Mouse (Mus musculus): ENCODE measurements around the gene Tax1bp3. TPM values are rescaled to one million over a fixed set of nuclear protein-coding genes. Genes with fewer than 3 reads are reported as not detected.

Gene Tax1bp3
- polyA plus RNA-seq (2021; fragmentation: Nextera tagmentation) = 11.8 and 15.9 TPM in 2 replicates
- long read RNA-seq, experiment 1, transcript Tax1bp3-201 (4 exons, 1,523 nt) = major isoform, 17 of 21 reads
- long read RNA-seq, experiment 1, partial matches to known transcripts = 2 of 21 reads
- long read RNA-seq, experiment 1, other reads (novel, unspliced or antisense) = 2 of 21 reads
- long read RNA-seq, experiment 2, transcript Tax1bp3-201 (4 exons, 1,523 nt) = major isoform, 19 of 23 reads
- long read RNA-seq, experiment 2, partial matches to known transcripts = 2 of 23 reads
- long read RNA-seq, experiment 2, other reads (novel, unspliced or antisense) = 2 of 23 reads

DNA sequence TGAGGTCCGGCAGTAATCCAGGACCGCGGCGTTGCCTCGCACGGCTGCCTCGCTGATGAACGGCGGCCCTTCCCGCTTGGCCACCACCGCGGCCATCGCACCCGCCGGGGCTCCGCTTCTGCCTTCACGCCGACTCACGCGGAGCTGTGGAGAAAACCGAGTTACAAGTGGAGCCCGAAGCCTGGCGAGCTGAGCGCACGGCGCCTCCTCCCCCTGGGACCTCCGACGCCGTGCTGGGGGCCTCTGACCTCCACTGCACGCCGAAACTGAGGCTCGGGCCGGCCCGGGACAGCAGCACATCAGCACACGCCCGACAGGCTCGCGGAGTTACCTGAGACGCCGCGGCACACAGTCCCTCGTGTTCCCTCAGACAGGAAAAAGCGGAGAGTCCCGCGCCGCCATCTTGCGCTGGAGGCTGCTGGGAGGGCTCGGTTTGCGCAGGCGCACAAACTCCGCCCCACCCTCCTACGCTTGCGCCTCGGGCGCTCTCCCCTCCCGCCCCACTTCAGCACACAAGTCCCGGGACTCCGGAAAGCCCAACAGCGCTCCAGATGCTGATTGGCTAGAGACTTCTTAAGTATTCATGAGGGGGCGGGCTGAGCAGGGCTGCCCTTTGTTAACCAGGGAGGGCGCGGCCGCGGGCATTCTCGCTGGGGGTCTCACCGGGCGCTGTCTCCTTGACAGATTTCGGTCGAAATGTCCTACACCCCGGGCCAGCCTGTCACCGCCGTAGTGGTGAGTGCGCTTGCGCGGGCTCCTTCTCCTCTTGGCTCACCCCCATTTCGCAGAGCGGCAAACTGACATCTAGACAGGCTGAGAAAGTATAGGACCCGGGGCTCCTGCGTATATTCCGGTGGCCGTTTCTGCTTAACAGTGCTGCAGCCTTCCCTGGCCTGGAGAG, at the start of gene Tax1bp3, which contains the start of gene Emc6:
TSS of gene Tax1bp3 (plus strand) at position 476 of the 901 bp plus-strand sequence.
TSS of gene Emc6 (minus strand) at position 430 of the 901 bp plus-strand sequence.

DNA sequence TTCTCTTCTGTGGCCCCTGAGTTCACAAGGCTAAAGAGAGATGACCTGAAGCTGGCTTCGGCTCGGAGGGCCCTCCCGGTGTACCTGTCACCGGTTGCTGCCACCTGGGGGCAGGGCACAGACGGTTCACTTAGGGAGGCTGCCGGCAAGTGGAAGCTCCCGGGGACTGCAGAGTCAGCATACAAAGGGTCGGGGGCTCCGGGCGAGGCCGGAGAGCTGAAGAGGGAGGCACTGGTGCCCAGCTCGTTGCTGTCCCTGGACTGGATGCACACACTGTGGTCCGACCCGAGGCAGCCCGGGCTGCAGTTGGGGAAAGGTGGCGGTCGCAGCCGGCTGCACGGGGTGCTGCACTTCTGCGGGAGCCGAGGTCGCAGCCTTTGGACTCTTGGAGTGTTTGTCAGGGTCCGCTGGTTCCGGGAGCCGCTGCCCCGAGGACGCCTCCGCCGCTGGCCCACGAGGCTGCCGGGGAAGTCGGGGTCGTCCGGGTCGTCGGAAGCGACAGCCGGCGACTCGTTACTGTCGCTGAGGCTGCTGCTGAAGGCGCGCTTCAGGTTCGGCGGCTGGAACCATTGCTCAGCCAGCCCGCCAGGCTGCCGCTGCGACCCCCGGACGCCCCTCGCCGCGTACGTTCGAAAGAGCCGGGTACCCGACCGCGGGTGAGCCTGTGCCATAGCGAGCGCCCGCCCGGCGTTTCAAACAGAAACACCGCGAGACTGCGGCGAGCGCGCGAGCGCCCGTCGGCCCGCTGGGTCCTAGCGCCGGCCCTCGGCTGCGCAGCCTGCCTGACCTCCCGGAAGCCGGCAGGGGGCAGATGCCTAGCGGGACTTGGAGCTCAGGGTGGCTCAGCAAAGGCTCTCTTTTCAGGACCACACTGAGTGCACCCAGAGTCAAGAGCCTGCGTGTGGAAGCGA, 39.0 kb upstream of the Tax1bp3 start, which contains the start of gene Haspin:
TSS of gene Haspin (minus strand) at position 704 of the 911 bp plus-strand sequence.

DNA sequence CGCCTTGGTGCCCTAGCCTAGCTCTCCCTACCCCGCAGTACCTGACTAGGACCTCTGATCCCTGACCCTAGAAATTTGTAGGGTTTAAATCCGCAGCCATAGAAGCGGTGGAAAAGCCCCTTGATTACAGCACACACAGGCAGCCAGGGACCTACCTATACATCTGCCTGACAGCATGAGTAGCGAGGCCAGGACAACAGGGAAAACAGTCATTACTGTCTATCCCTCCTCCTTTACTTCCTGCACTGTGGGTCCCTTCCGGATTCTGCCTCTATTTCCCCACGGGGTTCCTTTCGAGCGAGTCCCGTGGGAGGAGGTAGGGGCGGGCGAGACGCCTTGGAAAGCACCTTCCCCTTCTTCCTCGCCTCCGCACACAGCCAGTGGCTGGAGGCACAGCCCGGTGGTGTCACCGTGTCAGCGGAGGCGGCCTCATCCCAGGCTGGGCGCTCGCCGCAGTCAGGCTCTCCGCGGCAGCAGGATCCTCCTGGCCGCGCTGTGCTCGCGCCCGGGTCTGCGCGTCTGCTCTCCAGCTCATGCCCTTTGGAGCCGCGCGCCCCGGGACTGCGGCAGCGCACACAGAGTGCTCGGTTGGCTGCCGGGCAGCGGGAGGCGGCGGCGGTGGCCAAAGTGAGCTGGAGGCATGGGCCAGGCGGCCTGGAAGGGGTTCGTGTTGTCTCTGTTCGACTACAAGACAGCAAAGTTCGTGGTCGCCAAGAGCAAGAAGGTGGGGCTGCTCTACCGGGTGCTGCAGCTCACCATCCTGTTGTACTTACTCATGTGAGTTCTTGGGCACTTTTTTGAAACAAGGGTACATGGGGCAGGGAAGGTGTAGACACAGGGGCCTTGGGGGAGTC, 16.7 kb upstream of the Tax1bp3 start, which contains the start of gene P2rx5:
TSS of gene P2rx5 (plus strand) at position 465 of the 854 bp plus-strand sequence.

DNA sequence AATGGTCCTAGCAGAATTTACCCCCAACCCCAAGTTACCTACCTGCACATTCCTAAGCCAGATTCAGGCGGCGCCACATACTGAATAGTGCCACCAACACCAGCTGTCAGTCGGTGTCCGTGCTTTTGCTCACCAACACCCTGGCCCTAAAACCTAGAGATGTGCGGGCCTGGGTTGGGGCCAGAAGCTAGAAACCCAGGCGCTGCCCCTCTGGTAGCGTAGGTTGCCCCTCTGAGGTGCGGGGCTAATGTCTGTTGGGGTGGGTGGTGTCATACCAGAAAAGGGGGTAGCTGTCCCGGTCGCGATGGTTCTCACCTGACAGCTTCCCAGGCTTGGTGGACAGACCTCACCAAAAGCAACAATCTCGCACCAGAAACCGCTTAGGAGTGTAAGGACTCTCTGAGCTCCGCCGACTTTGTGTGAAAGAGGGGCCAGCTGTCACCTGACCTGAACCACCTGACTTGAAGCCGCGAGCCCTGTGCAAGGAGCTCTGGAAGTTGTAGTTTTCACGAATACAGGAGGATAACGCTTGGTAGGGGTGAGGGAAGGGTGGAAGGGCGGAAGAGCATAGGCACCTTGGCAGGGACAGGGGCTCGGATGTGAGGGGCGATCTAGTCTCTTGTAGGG, 21.8 kb downstream of the Tax1bp3 start, which contains the start of gene Ctns:
TSS of gene Ctns (minus strand) at position 440 of the 627 bp plus-strand sequence.

DNA sequence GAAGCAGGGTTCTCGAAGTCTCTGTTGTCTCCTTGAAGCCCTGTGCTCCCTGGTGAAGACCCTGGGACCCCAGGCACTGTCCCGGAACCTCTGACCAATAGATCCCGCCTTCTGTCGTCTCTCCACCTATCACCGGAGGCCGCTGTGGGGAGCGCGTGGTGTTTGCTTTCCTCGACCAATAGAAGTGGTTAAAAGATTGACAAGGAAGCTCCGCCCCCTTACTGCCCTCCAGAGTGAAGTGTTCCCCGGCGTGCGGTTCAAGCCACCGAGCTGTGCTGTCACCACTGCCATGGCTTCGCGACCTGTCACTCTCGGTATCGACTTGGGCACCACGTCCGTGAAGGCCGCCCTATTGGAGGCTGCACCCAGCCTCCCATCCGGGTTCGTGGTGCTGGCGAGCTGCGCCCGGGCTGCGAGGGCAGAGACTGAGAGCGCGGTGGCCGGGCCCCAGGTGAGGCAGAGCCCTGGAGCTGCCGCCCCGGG, 22.4 kb downstream of the Tax1bp3 start, which contains the start of gene Shpk:
TSS of gene Shpk (plus strand) at position 231 of the 483 bp plus-strand sequence.

Other genes starting within 250 kb of the Tax1bp3 start
- 1.9 and 2.2 TPM in 2 replicates for gene Atp2a3, start 215.9 kb upstream of the Tax1bp3 start, polyA plus RNA-seq (2021; fragmentation: Nextera tagmentation)
- gene P2rx1, start 178.0 kb upstream of the Tax1bp3 start, polyA plus RNA-seq (2021; fragmentation: Nextera tagmentation) = 0.21 and 0.43 TPM in 2 replicates
- gene Camkk1, start 158.1 kb upstream of the Tax1bp3 start, polyA plus RNA-seq (2021; fragmentation: Nextera tagmentation) = 87.2 and 98.0 TPM in 2 replicates
- gene Ncbp3, start 129.3 kb upstream of the Tax1bp3 start, polyA plus RNA-seq (2021; fragmentation: Nextera tagmentation) = 2.2 and 2.4 TPM in 2 replicates
- 0.08 and 0.18 TPM in 2 replicates for gene Itgae, start 86.5 kb upstream of the Tax1bp3 start, polyA plus RNA-seq (2021; fragmentation: Nextera tagmentation)
- 0.06 TPM in 2 replicates for gene Haspin, start 38.8 kb upstream of the Tax1bp3 start, polyA plus RNA-seq (2021; fragmentation: Nextera tagmentation)
- gene P2rx5, start 16.7 kb upstream of the Tax1bp3 start, polyA plus RNA-seq (2021; fragmentation: Nextera tagmentation) = 0.84 and 1.1 TPM in 2 replicates
- 79.0 and 81.6 TPM in 2 replicates for gene Emc6, start within 50 bp of the Tax1bp3 start, polyA plus RNA-seq (2021; fragmentation: Nextera tagmentation)
- 4.2 and 4.3 TPM in 2 replicates for gene Ctns, start 22.0 kb downstream of the Tax1bp3 start, polyA plus RNA-seq (2021; fragmentation: Nextera tagmentation)
- gene Shpk, start 22.4 kb downstream of the Tax1bp3 start, polyA plus RNA-seq (2021; fragmentation: Nextera tagmentation) = 1.3 and 2.0 TPM in 2 replicates
- gene Trpv1, start 57.2 kb downstream of the Tax1bp3 start, polyA plus RNA-seq (2021; fragmentation: Nextera tagmentation) = not detected in 2 replicates
- 0.04 and 0.16 TPM in 2 replicates for gene Trpv3, start 90.3 kb downstream of the Tax1bp3 start, polyA plus RNA-seq (2021; fragmentation: Nextera tagmentation)
- 22.3 and 23.1 TPM in 2 replicates for gene Aspa, start 152.5 kb downstream of the Tax1bp3 start, polyA plus RNA-seq (2021; fragmentation: Nextera tagmentation)
- not detected in 2 replicates for gene Gm49340, start 152.7 kb downstream of the Tax1bp3 start, polyA plus RNA-seq (2021; fragmentation: Nextera tagmentation)
- gene Spata22, start 152.7 kb downstream of the Tax1bp3 start, polyA plus RNA-seq (2021; fragmentation: Nextera tagmentation) = not detected in 2 replicates
- not detected in 2 replicates for gene Olfr20, start 173.7 kb downstream of the Tax1bp3 start, polyA plus RNA-seq (2021; fragmentation: Nextera tagmentation)
- gene Olfr376, start 194.2 kb downstream of the Tax1bp3 start, polyA plus RNA-seq (2021; fragmentation: Nextera tagmentation) = not detected in 2 replicates
- not detected in 2 replicates for gene Olfr1, start 222.5 kb downstream of the Tax1bp3 start, polyA plus RNA-seq (2021; fragmentation: Nextera tagmentation)